Comparison of ENCODE assay signal across 9 mouse cellular contexts in genomic region chr2:32694691-32695090, GRCm38 (mm10). TPM values are rescaled to one million over a fixed set of nuclear protein-coding genes. Genes with fewer than 3 reads are reported as not detected.
DNase-seq lines count a peak whose midpoint lies in the region; ATAC-seq and TF ChIP-seq lines count a peak whose summit lies in the region.
"Had no signal": no experiment of that assay in that cellular context is flagged by ENCODE, and none has a peak within 500 bp of the region (broad histone marks: within the 10 kb centered on the region; RNA-seq: fewer than 3 reads in every experiment).

No protein-coding gene starts in this region.

- H3K36me3 ChIP-seq in forebrain, embryonic 11.5 days (ENCODE audit: control insufficient read depth, insufficient read depth, low read length) = no peaks in the 10 kb centered on the region
- peaks cover 11% of the 10 kb centered on the region; the same call in 1 of the 2 replicates for H3K36me3 ChIP-seq in limb, embryonic 14.5 days (ENCODE audit: control insufficient read depth, insufficient read depth, low read length)

- no peak for TF ChIP-seq POLR2A in limb, embryonic 14.5 days (IDR thresholded peaks at IDR 0.05; ENCODE audit: borderline replicate concordance, extremely low read depth, insufficient read depth, insufficient read length)
- TF ChIP-seq POLR2A in olfactory bulb, adult 2 months (IDR thresholded peaks at IDR 0.05; ENCODE audit: insufficient read depth, low read depth, low read length) = no peak

- intact Hi-C loops in left cerebral cortex, adult 2 months (cut with DNase I) = loop anchor here (5.0 kb wide), 1 partner anchor 112 kb away; no protein-coding TSS in a partner anchor

- H3K27ac ChIP-seq in left cerebral cortex, adult 2 months = peak overlapping the region; percentile 93
- no peak overlapping the region for H3K27ac ChIP-seq in forebrain, embryonic 11.5 days (ENCODE audit: low read depth, low read length)
- 0 out of 2 replicates have a peak overlapping the region, but pooled peaks have one; percentile 70 for H3K27ac ChIP-seq in limb, embryonic 14.5 days (replicated peaks; ENCODE audit: low read depth, low read length)
- H3K27ac ChIP-seq in olfactory bulb, adult 2 months (ENCODE audit: insufficient read depth, low read depth, low read length) = no peak overlapping the region

- peaks cover 4% of the 10 kb centered on the region; the same call in 1 of the 2 replicates for H3K4me1 ChIP-seq in forebrain, embryonic 11.5 days (replicated peaks; ENCODE audit: control insufficient read depth, insufficient read depth, low read length)
- H3K4me1 ChIP-seq in limb, embryonic 14.5 days (ENCODE audit: control insufficient read depth, insufficient read depth, low read length) = peaks cover 11% of the 10 kb centered on the region
- peaks cover 12% of the 10 kb centered on the region for H3K4me1 ChIP-seq in olfactory bulb, adult 2 months (ENCODE audit: control insufficient read depth, insufficient read depth, low read length)

- H3K9ac ChIP-seq in forebrain, embryonic 11.5 days (ENCODE audit: low read length) = peak overlapping the region; percentile 59; the same call in 1 of the 2 replicates
- H3K9ac ChIP-seq in limb, embryonic 14.5 days (ENCODE audit: low read depth, low read length, severe bottlenecking) = peak overlapping the region; percentile 58

- ATAC-seq in forebrain, embryonic 11.5 days (replicated peaks; ENCODE audit: low FRiP score) = no peak
- ATAC-seq in limb, embryonic 14.5 days (ENCODE audit: low FRiP score, low read depth) = no peak
- no peak for ATAC-seq in cerebellum, adult (ENCODE audit: insufficient number of reproducible peaks, low FRiP score, low TSS enrichment)

- DNase-seq in left cerebral cortex, adult 2 months (ENCODE audit: extremely low spot score in 1 of 2, low spot score in 2 of 2) = no peak
- DNase-seq in left cerebral cortex, adult 9 months (ENCODE audit: low spot score in 2 of 2) = no peak
- DNase-seq in forebrain, embryonic 11.5 days (ENCODE audit: low spot score) = no peak
- DNase-seq in limb, embryonic 14.5 days (ENCODE audit: low spot score) = no peak
- DNase-seq in frontal cortex, postnatal 36 days (ENCODE audit: low spot score in 2 of 2) = no peak
- no peak for DNase-seq in thymus, postnatal 25 days

- H3K4me2 ChIP-seq in forebrain, embryonic 11.5 days (ENCODE audit: low read depth, low read length, severe bottlenecking) = peak overlapping the region; percentile 93; the same call in 1 of the 2 replicates
- peak overlapping the region; percentile 81 for H3K4me2 ChIP-seq in limb, embryonic 14.5 days (replicated peaks; ENCODE audit: low read depth, low read length, severe bottlenecking)

- peak overlapping the region; percentile 69 for H3K4me3 ChIP-seq in left cerebral cortex, adult 2 months
- peak overlapping the region; percentile 75; the same call in 1 of the 2 replicates for H3K4me3 ChIP-seq in forebrain, embryonic 11.5 days (ENCODE audit: low read depth, low read length)
- H3K4me3 ChIP-seq in limb, embryonic 14.5 days (replicated peaks; ENCODE audit: low read length) = peak overlapping the region; percentile 89
- H3K4me3 ChIP-seq in olfactory bulb, adult 2 months (ENCODE audit: insufficient read depth, low read depth, low read length) = peak overlapping the region; percentile 54

- WGBS in forebrain, embryonic 11.5 days = 88% methylated on average over 12 of the region's 12 CpGs
- WGBS in limb, embryonic 14.5 days = 86% methylated on average over 12 of the region's 12 CpGs
- WGBS in olfactory bulb, adult 2 months = 81% methylated on average over 12 of the region's 12 CpGs

- H3K9me3 ChIP-seq in forebrain, embryonic 11.5 days (ENCODE audit: control insufficient read depth, low read length) = no peaks in the 10 kb centered on the region
- no peaks in the 10 kb centered on the region for H3K9me3 ChIP-seq in limb, embryonic 14.5 days (ENCODE audit: control insufficient read depth, low read length)

- H3K27me3 ChIP-seq in forebrain, embryonic 11.5 days (ENCODE audit: control insufficient read depth, insufficient read depth, low read length) = no peaks in the 10 kb centered on the region
- no peaks in the 10 kb centered on the region for H3K27me3 ChIP-seq in limb, embryonic 14.5 days (ENCODE audit: control insufficient read depth, insufficient read depth, low read length)

- TF ChIP-seq CTCF in left cerebral cortex, adult 2 months (IDR thresholded peaks at IDR 0.05) = no peak
- TF ChIP-seq CTCF in olfactory bulb, adult 2 months (IDR thresholded peaks at IDR 0.05; ENCODE audit: insufficient read depth, low read depth, low read length) = no peak

RNA-seq across cellular contexts. Expression of gene Fpgs, which starts 9.3 kb away (rescaled TPM):
- total RNA-seq in left cerebral cortex, adult 2 months (2021) = 10 to 100 TPM in 1 of 2 experiments, 1 to 10 TPM in 1; 9.4 to 10.5 TPM
- 21.9 and 22.3 TPM in 2 replicates for polyA plus RNA-seq in forebrain, embryonic 11.5 days (2014; fragmentation: Nextera tagmentation; extraction: Ambion mirVana)
- 75.7 and 101 TPM in 2 replicates for polyA plus RNA-seq in limb, embryonic 14.5 days (2012; rRNA removed)
- polyA plus RNA-seq in limb, embryonic 14.5 days (2014; fragmentation: Nextera tagmentation; extraction: Ambion mirVana) = 30.7 and 33.4 TPM in 2 replicates
- polyA plus RNA-seq in olfactory bulb, adult 2 months (2012; ENCODE audit: insufficient read depth, insufficient read length, low replicate concordance, missing spikeins) = not detected in 2 replicates

RNA-seq across cellular contexts. Expression of gene Cdk9, which starts 18.2 kb away (rescaled TPM):
- total RNA-seq in left cerebral cortex, adult 2 months (2021) = 100 to 1,000 TPM; 129 to 134 TPM
- polyA plus RNA-seq in forebrain, embryonic 11.5 days (2014; fragmentation: Nextera tagmentation; extraction: Ambion mirVana) = 79.2 and 95.7 TPM in 2 replicates
- 211 and 240 TPM in 2 replicates for polyA plus RNA-seq in limb, embryonic 14.5 days (2012; rRNA removed)
- polyA plus RNA-seq in limb, embryonic 14.5 days (2014; fragmentation: Nextera tagmentation; extraction: Ambion mirVana) = 84.7 and 87.1 TPM in 2 replicates
- 509 TPM in 1 of 2 replicates, not detected in the other for polyA plus RNA-seq in olfactory bulb, adult 2 months (2012; ENCODE audit: insufficient read depth, insufficient read length, low replicate concordance, missing spikeins)

RNA-seq across cellular contexts. Expression of gene Sh2d3c, which starts 26.2 kb away (rescaled TPM):
- 10 to 100 TPM; 31.1 to 42.5 TPM for total RNA-seq in left cerebral cortex, adult 2 months (2021)
- polyA plus RNA-seq in forebrain, embryonic 11.5 days (2014; fragmentation: Nextera tagmentation; extraction: Ambion mirVana) = 33.2 and 33.7 TPM in 2 replicates
- polyA plus RNA-seq in limb, embryonic 14.5 days (2012; rRNA removed) = 36.8 and 52.0 TPM in 2 replicates
- 18.5 and 20.3 TPM in 2 replicates for polyA plus RNA-seq in limb, embryonic 14.5 days (2014; fragmentation: Nextera tagmentation; extraction: Ambion mirVana)
- not detected in 2 replicates for polyA plus RNA-seq in olfactory bulb, adult 2 months (2012; ENCODE audit: insufficient read depth, insufficient read length, low replicate concordance, missing spikeins)

RNA-seq across cellular contexts. Expression of gene 6330409D20Rik, which starts 46.1 kb away (rescaled TPM):
- 1 to 10 TPM; 1.6 to 2.2 TPM for total RNA-seq in left cerebral cortex, adult 2 months (2021)
- polyA plus RNA-seq in forebrain, embryonic 11.5 days (2014; fragmentation: Nextera tagmentation; extraction: Ambion mirVana) = 2.1 and 2.3 TPM in 2 replicates
- 0.14 and 0.15 TPM in 2 replicates for polyA plus RNA-seq in limb, embryonic 14.5 days (2012; rRNA removed)
- polyA plus RNA-seq in limb, embryonic 14.5 days (2014; fragmentation: Nextera tagmentation; extraction: Ambion mirVana) = not detected in 2 replicates
- not detected in 2 replicates for polyA plus RNA-seq in olfactory bulb, adult 2 months (2012; ENCODE audit: insufficient read depth, insufficient read length, low replicate concordance, missing spikeins)
- polyA plus RNA-seq: gonadal fat pad, adult 2 months had no signal

RNA-seq across cellular contexts. Expression of gene Eng, which starts 48.3 kb away (rescaled TPM):
- total RNA-seq in left cerebral cortex, adult 2 months (2021) = 10 to 100 TPM; 22.2 to 23.0 TPM
- polyA plus RNA-seq in forebrain, embryonic 11.5 days (2014; fragmentation: Nextera tagmentation; extraction: Ambion mirVana) = 25.5 and 25.9 TPM in 2 replicates
- 61.4 and 91.8 TPM in 2 replicates for polyA plus RNA-seq in limb, embryonic 14.5 days (2012; rRNA removed)
- polyA plus RNA-seq in limb, embryonic 14.5 days (2014; fragmentation: Nextera tagmentation; extraction: Ambion mirVana) = 49.3 and 52.2 TPM in 2 replicates
- not detected in 2 replicates for polyA plus RNA-seq in olfactory bulb, adult 2 months (2012; ENCODE audit: insufficient read depth, insufficient read length, low replicate concordance, missing spikeins)

Comparison
In these comparisons a context has a peak if more than half of its experiments do, and no peak if none do; other contexts are left out.
1. H3K27ac ChIP-seq: peak in left cerebral cortex, adult 2 months (single experiment) and limb, embryonic 14.5 days (single experiment); none in forebrain, embryonic 11.5 days (single experiment) and olfactory bulb, adult 2 months (single experiment).
2. RNA of gene Fpgs, which starts 9.3 kb away (polyA plus RNA-seq): 30.7 to 101 TPM in limb, embryonic 14.5 days and 21.9 to 22.3 TPM in forebrain, embryonic 11.5 days; not detected in olfactory bulb, adult 2 months; every median in the first group is over 10 times any median in the second.
3. Peak in every context shown above with its lines, with median percentiles within 50 percentile points of each other: H3K4me3 ChIP-seq.